Mouse (Mus musculus): Measurements from ENCODE around the gene Rgl2. TPM values are rescaled to one million over a fixed set of nuclear protein-coding genes. Genes with fewer than 3 reads are reported as not detected.

Gene Rgl2
- polyA plus RNA-seq, 1 experiment from 2014 or later = 52.7 TPM

- ATAC-seq = peak; percentile 5; the same call in 1 of the 2 replicates
- Histone ChIP-seq H3K9me3 (ENCODE audit: control insufficient read depth, low read length) (no peaks in the 10 kb centered on the region), H3K4me1 (ENCODE audit: control insufficient read depth, insufficient read depth, low read depth, low read length) (peaks cover 12% of the 10 kb centered on the region), H3K4me2 (ENCODE audit: low read length) (peak overlapping the region; percentile 92), H3K9ac (ENCODE audit: low read depth, low read length) (peak overlapping the region; percentile 86), H3K36me3 (ENCODE audit: control insufficient read depth, insufficient read depth, low read length) (peaks cover 12% of the 10 kb centered on the region), H3K27ac (ENCODE audit: low read depth, low read length) (peak overlapping the region; percentile 90), H3K27me3 (replicated peaks; ENCODE audit: control insufficient read depth, insufficient read depth, low read length) (no peaks in the 10 kb centered on the region), H3K4me3 (ENCODE audit: low read length) (peak overlapping the region; percentile 73)
- WGBS = under 1% methylated on average over 44 of the region's 45 CpGs
Observed at GRCm38 (mm10) chr17:33930280-33931158, 1.2 kb downstream of the Rgl2 start.

- Histone ChIP-seq H3K27me3 (replicated peaks; ENCODE audit: control insufficient read depth, insufficient read depth, low read length) (no peaks in the 10 kb centered on the region), H3K27ac (ENCODE audit: low read depth, low read length) (no peak overlapping the region), H3K4me2 (ENCODE audit: low read length) (peak overlapping the region; percentile 92), H3K9me3 (ENCODE audit: control insufficient read depth, low read length) (no peaks in the 10 kb centered on the region), H3K9ac (ENCODE audit: low read depth, low read length) (peak overlapping the region; percentile 86; the same call in 1 of the 2 replicates), H3K36me3 (ENCODE audit: control insufficient read depth, insufficient read depth, low read length) (peaks cover 12% of the 10 kb centered on the region), H3K4me1 (ENCODE audit: control insufficient read depth, insufficient read depth, low read depth, low read length) (peaks cover 12% of the 10 kb centered on the region), H3K4me3 (ENCODE audit: low read length) (peak overlapping the region; percentile 73)
- WGBS = 45% methylated on average over 18 of the region's 18 CpGs
- no peak for ATAC-seq
Observed at GRCm38 (mm10) chr17:33931159-33931866, 2.0 kb downstream of the Rgl2 start.

- Histone ChIP-seq H3K4me3 (ENCODE audit: low read length) (no peak overlapping the region), H3K4me1 (ENCODE audit: control insufficient read depth, insufficient read depth, low read depth, low read length) (peaks cover 12% of the 10 kb centered on the region), H3K27ac (ENCODE audit: low read depth, low read length) (no peak overlapping the region), H3K9me3 (ENCODE audit: control insufficient read depth, low read length) (no peaks in the 10 kb centered on the region), H3K36me3 (ENCODE audit: control insufficient read depth, insufficient read depth, low read length) (peaks cover 14% of the 10 kb centered on the region), H3K9ac (ENCODE audit: low read depth, low read length) (no peak overlapping the region), H3K27me3 (replicated peaks; ENCODE audit: control insufficient read depth, insufficient read depth, low read length) (no peaks in the 10 kb centered on the region), H3K4me2 (ENCODE audit: low read length) (no peak overlapping the region)
- ATAC-seq = no peak
- 89% methylated on average over 11 of the region's 11 CpGs for WGBS
Observed at GRCm38 (mm10) chr17:33931947-33932346, 2.6 kb downstream of the Rgl2 start.

GRCm38 (mm10) chr17:33932448-33932847 is 3.1 kb downstream of the Rgl2 start:
- peaks cover 12% of the 10 kb centered on the region for H3K4me1 ChIP-seq (ENCODE audit: control insufficient read depth, insufficient read depth, low read depth, low read length)
- no peaks in the 10 kb centered on the region for H3K27me3 ChIP-seq (replicated peaks; ENCODE audit: control insufficient read depth, insufficient read depth, low read length)
- no peak overlapping the region for H3K4me3 ChIP-seq (ENCODE audit: low read length)
- no peak overlapping the region for H3K4me2 ChIP-seq (ENCODE audit: low read length)
- H3K36me3 ChIP-seq (ENCODE audit: control insufficient read depth, insufficient read depth, low read length) = peaks cover 17% of the 10 kb centered on the region
- no peak overlapping the region for H3K27ac ChIP-seq (ENCODE audit: low read depth, low read length)
- no peaks in the 10 kb centered on the region for H3K9me3 ChIP-seq (ENCODE audit: control insufficient read depth, low read length)
- 84% methylated on average over 14 of the region's 14 CpGs for WGBS
- no peak for ATAC-seq
- no peak overlapping the region for H3K9ac ChIP-seq (ENCODE audit: low read depth, low read length)

GRCm38 (mm10) chr17:33932970-33933369 is 3.6 kb downstream of the Rgl2 start:
- H3K9ac ChIP-seq (ENCODE audit: low read depth, low read length) = no peak overlapping the region
- ATAC-seq = no peak
- no peaks in the 10 kb centered on the region for H3K27me3 ChIP-seq (replicated peaks; ENCODE audit: control insufficient read depth, insufficient read depth, low read length)
- H3K36me3 ChIP-seq (ENCODE audit: control insufficient read depth, insufficient read depth, low read length) = peaks cover 18% of the 10 kb centered on the region
- no peaks in the 10 kb centered on the region for H3K9me3 ChIP-seq (ENCODE audit: control insufficient read depth, low read length)
- H3K4me2 ChIP-seq (ENCODE audit: low read length) = no peak overlapping the region
- WGBS = 95% methylated on average over 14 of the region's 15 CpGs
- H3K4me1 ChIP-seq (ENCODE audit: control insufficient read depth, insufficient read depth, low read depth, low read length) = peaks cover 12% of the 10 kb centered on the region
- H3K4me3 ChIP-seq (ENCODE audit: low read length) = no peak overlapping the region
- H3K27ac ChIP-seq (ENCODE audit: low read depth, low read length) = no peak overlapping the region

- Histone ChIP-seq H3K9me3 (ENCODE audit: control insufficient read depth, low read length) (no peaks in the 10 kb centered on the region), H3K9ac (ENCODE audit: low read depth, low read length) (no peak overlapping the region), H3K36me3 (ENCODE audit: control insufficient read depth, insufficient read depth, low read length) (peaks cover 22% of the 10 kb centered on the region), H3K4me1 (ENCODE audit: control insufficient read depth, insufficient read depth, low read depth, low read length) (peaks cover 17% of the 10 kb centered on the region), H3K4me3 (ENCODE audit: low read length) (no peak overlapping the region), H3K27ac (ENCODE audit: low read depth, low read length) (no peak overlapping the region), H3K27me3 (replicated peaks; ENCODE audit: control insufficient read depth, insufficient read depth, low read length) (no peaks in the 10 kb centered on the region), H3K4me2 (ENCODE audit: low read length) (no peak overlapping the region)
- ATAC-seq = no peak
- WGBS = 89% methylated on average over 21 of the region's 21 CpGs
Observed at GRCm38 (mm10) chr17:33935422-33936055, 6.2 kb downstream of the Rgl2 start.

- no peak overlapping the region for H3K4me3 ChIP-seq (ENCODE audit: low read length)
- H3K27me3 ChIP-seq (replicated peaks; ENCODE audit: control insufficient read depth, insufficient read depth, low read length) = no peaks in the 10 kb centered on the region
- no peak overlapping the region for H3K9ac ChIP-seq (ENCODE audit: low read depth, low read length)
- ATAC-seq = no peak
- H3K36me3 ChIP-seq (ENCODE audit: control insufficient read depth, insufficient read depth, low read length) = peaks cover 22% of the 10 kb centered on the region
- 84% methylated on average over 15 of the region's 15 CpGs for WGBS
- no peak overlapping the region for H3K27ac ChIP-seq (ENCODE audit: low read depth, low read length)
- no peaks in the 10 kb centered on the region for H3K9me3 ChIP-seq (ENCODE audit: control insufficient read depth, low read length)
- no peak overlapping the region for H3K4me2 ChIP-seq (ENCODE audit: low read length)
- H3K4me1 ChIP-seq (ENCODE audit: control insufficient read depth, insufficient read depth, low read depth, low read length) = peaks cover 22% of the 10 kb centered on the region
Observed at GRCm38 (mm10) chr17:33936993-33937392, 7.7 kb downstream of the Rgl2 start.

- Histone ChIP-seq H3K27me3 (replicated peaks; ENCODE audit: control insufficient read depth, insufficient read depth, low read length) (no peaks in the 10 kb centered on the region), H3K36me3 (ENCODE audit: control insufficient read depth, insufficient read depth, low read length) (peaks cover 19% of the 10 kb centered on the region), H3K27ac (ENCODE audit: low read depth, low read length) (no peak overlapping the region), H3K4me1 (ENCODE audit: control insufficient read depth, insufficient read depth, low read depth, low read length) (peaks cover 22% of the 10 kb centered on the region), H3K9ac (ENCODE audit: low read depth, low read length) (no peak overlapping the region), H3K4me2 (ENCODE audit: low read length) (no peak overlapping the region), H3K4me3 (ENCODE audit: low read length) (no peak overlapping the region), H3K9me3 (ENCODE audit: control insufficient read depth, low read length) (no peaks in the 10 kb centered on the region)
- no peak for ATAC-seq
- WGBS = 80% methylated on average over 11 of the region's 11 CpGs
Observed at GRCm38 (mm10) chr17:33938783-33939182, 9.4 kb downstream of the Rgl2 start.
